Mouse (Mus musculus) embryonic fibroblast, embryonic 13.5 days (primary cell): Measurements from ENCODE around the gene Mx1.

Experiments
- CTCF ChIP-seq: IDR thresholded peaks from 2 replicates; pipeline ENCODE4 v1.5.1; 2011; ENCODE audit warnings: mild to moderate bottlenecking, control low read depth, low read length, moderate library complexity, borderline replicate concordance; ENCODE audit not compliant: insufficient read depth
- POLR2A ChIP-seq: IDR thresholded peaks from 2 replicates; pipeline ENCODE4 v1.6.1; 2011; ENCODE audit warnings: low read depth, mild to moderate bottlenecking, control low read depth, low read length, moderate library complexity

DNA sequence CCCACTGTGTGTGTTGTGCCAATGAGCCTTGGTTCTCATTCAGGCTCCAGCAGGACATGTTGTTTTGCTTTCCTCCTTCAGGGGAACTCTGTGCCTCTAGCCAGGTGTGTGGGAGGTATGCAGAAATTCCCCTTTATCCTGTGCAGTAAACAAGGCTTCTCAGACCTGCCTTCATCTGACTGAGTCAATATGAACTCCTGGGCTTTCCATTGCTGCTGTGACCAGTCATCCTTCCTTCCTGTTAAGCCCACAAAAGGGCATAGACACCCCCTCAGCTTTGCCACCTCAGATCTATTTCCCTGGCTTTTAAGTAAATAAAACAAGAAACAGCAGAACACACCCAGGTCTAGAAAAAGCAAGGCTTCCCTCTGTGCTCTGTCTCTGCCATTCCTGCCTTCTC is 61.0 kb downstream of the Mx1 start:
- TF ChIP-seq POLR2A: no peak
- TF ChIP-seq CTCF: no peak
